Comparison of ENCODE assay signal across 8 mouse cellular contexts in the genomic region with DNA sequence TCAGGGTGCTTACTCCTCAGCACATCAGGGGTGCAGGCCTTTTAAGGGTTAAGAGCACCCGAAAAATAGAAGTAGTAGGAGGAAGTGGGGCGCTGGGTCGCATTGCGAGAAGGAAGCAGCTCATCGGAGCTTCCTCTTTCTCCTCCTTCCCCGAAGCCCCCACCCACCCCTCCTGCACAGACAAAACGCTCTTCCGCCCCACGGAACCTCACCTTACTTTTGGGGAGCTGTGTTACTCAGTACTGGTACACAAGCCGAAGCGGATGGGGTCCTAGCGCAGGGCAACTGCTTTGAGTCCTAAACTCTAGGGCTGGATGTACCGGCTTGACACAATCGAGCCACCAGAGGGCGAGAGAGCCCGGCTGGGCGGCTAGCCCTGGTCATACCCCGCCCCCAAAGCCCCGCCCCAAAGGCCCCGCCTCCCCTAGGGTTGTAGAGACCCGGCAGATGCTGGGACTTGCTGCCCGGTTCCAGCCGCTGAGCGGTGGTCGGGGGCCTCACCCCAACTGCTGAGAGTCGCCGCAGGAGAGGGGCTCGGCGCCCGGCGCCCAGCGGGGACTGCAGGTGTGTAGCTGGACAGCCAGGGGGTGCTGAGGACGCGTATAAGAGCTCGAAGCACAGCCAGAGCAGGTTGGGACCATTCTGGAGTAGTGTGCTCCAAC. TPM values are rescaled to one million over a fixed set of nuclear protein-coding genes. Genes with fewer than 3 reads are reported as not detected.
DNase-seq lines count a peak whose midpoint lies in the region; ATAC-seq and TF ChIP-seq lines count a peak whose summit lies in the region.

A gene (plus strand): TSS at position 423 of the 662 bp plus-strand sequence.

- ATAC-seq in G1E (ENCODE audit: extremely low read depth, insufficient number of reproducible peaks, low FRiP score, poor library complexity, severe bottlenecking), result no peak
- peak; percentile 74 for ATAC-seq in hindbrain, embryonic 13.5 days (ENCODE audit: low FRiP score)

- no peaks in the 10 kb centered on the region for H3K9me3 ChIP-seq in G1E (replicated peaks)
- no peaks in the 10 kb centered on the region for H3K9me3 ChIP-seq in hindbrain, embryonic 13.5 days

- H3K4me2 ChIP-seq in hindbrain, embryonic 13.5 days, result peak within 1 kb of the TSS; percentile 54

- no peak within 1 kb of the TSS for H3K4me3 ChIP-seq in G1E (ENCODE audit: low read depth, low read length)
- H3K4me3 ChIP-seq in hindbrain, embryonic 13.5 days, result peak within 1 kb of the TSS; percentile 40

- no peak within 1 kb of the TSS for H3K27ac ChIP-seq in hindbrain, embryonic 13.5 days

- H3K9ac ChIP-seq in hindbrain, embryonic 13.5 days, result peak within 1 kb of the TSS; percentile 24

- WGBS in hindbrain, embryonic 13.5 days, result 9% methylated on average over 35 of the region's 35 CpGs

- DNase-seq in G1E (ENCODE audit: low spot score), result peak; percentile 22
- peak; percentile 13 for DNase-seq in cerebellum, adult 8-10 months
- peak; percentile 25 to 52 for DNase-seq in frontal cortex, postnatal 14 days (ENCODE audit: low spot score in 2 of 2)
- DNase-seq in layer of hippocampus, postnatal 36 days, result peak; percentile 47 to 50
- DNase-seq in lung, postnatal 4 days, result peak; percentile 83 to 89
- DNase-seq in retina, postnatal 1 day, result peak; percentile 89
- DNase-seq in thymus, postnatal 4 days, result peak; percentile 96

- no peaks in the 10 kb centered on the region for H3K36me3 ChIP-seq in G1E (replicated peaks)
- no peaks in the 10 kb centered on the region for H3K36me3 ChIP-seq in hindbrain, embryonic 13.5 days

- H3K27me3 ChIP-seq in G1E (ENCODE audit: insufficient read depth, low read length), result no peaks in the 10 kb centered on the region; the same call in none of the 2 replicates
- H3K27me3 ChIP-seq in hindbrain, embryonic 13.5 days, result peaks cover 32% of the 10 kb centered on the region

- H3K4me1 ChIP-seq in G1E (ENCODE audit: insufficient read depth, low read depth, low read length), result no peaks in the 10 kb centered on the region
- H3K4me1 ChIP-seq in hindbrain, embryonic 13.5 days (replicated peaks), result peaks cover 9% of the 10 kb centered on the region

- TF ChIP-seq CTCF in G1E (IDR thresholded peaks at IDR 0.05; ENCODE audit: low read depth, low read length), result no peak

RNA-seq across cellular contexts. Expression of the gene that starts here (rescaled TPM):
- total RNA-seq in G1E (2014; fragmentation: Nextera tagmentation) (not detected in 2 replicates), G1E (2017) (0.49 TPM in 1 of 2 replicates, not detected in the other)
- polyA plus RNA-seq in G1E (2012), result 0.02 TPM in 1 of 2 replicates, not detected in the other
- polyA plus RNA-seq in hindbrain, embryonic 13.5 days (2015; fragmentation: Nextera tagmentation; extraction: Ambion mirVana), result 0.62 and 0.97 TPM in 2 replicates
- total RNA-seq in layer of hippocampus, postnatal 36 days (2021), result 1 to 10 TPM; 1.2 to 2.8 TPM

Comparison
In these comparisons a context has a peak if more than half of its experiments do, and no peak if none do; other contexts are left out.
1. Peak in DNase-seq in G1E; RNA of the gene not detected or under 1 TPM.
2. Peak in ATAC-seq, H3K4me3 ChIP-seq, H3K9ac ChIP-seq and H3K4me2 ChIP-seq in hindbrain, embryonic 13.5 days; RNA of the gene not detected or under 1 TPM.
3. DNase-seq: peak in every context shown above with its lines; median percentile 96 in thymus, postnatal 4 days; 89 in retina, postnatal 1 day; 86 in lung, postnatal 4 days; 48 in layer of hippocampus, postnatal 36 days; 38 in frontal cortex, postnatal 14 days; 22 in G1E; 13 in cerebellum, adult 8-10 months.